In genomic region chr6:119280761-119281160, GRCm38 (mm10) we compare ENCODE assay signal across 9 mouse cellular contexts. TPM values are rescaled to one million over a fixed set of nuclear protein-coding genes. Genes with fewer than 3 reads are reported as not detected.
DNase-seq lines count a peak whose midpoint lies in the region; ATAC-seq lines count a peak whose summit lies in the region.
"Had no signal": no experiment of that assay in that cellular context is flagged by ENCODE, and none has a peak within 500 bp of the region (broad histone marks: within the 10 kb centered on the region; RNA-seq: fewer than 3 reads in every experiment).

No protein-coding gene starts in this region.

- no peak for ATAC-seq in activated CD4-positive, CD25-positive, alpha-beta regulatory T cell, adult 4 months

- DNase-seq in brain, adult 2 months (ENCODE audit: low read depth, low spot score): peak; percentile 93
- peak; percentile 68 for DNase-seq in cerebellum, adult 11 months
- DNase-seq in frontal cortex, postnatal 36 days (ENCODE audit: low spot score in 2 of 2): peak; percentile 59 to 78
- DNase-seq in left cerebral cortex, postnatal 14 days (ENCODE audit: low spot score in 2 of 2): peak; percentile 60 to 66
- no peak for DNase-seq in embryo, embryonic 10 days (ENCODE audit: low spot score)
- DNase-seq in thymus, postnatal 14 days: no peak

- intact Hi-C loops in left cerebral cortex, postnatal 14 days (cut with DNase I): loop anchor here (5.0 kb wide), 1 partner anchor 58 kb away; no protein-coding TSS in a partner anchor

RNA-seq across cellular contexts. Expression of gene Cacna2d4, which starts 44.4 kb away (rescaled TPM):
- 1 to 10 TPM; 1.7 to 3.1 TPM for total RNA-seq in left cerebral cortex, postnatal 14 days (2021)
- 1 to 10 TPM; 6.8 to 7.1 TPM for polyA plus RNA-seq in activated CD4-positive, CD25-positive, alpha-beta regulatory T cell, adult 4 months (2017; shearing (Covaris generic))
- polyA plus RNA-seq: intestine, embryonic 14.5 days had no signal

RNA-seq across cellular contexts. Expression of gene Lrtm2, which starts 49.8 kb away (rescaled TPM):
- total RNA-seq in left cerebral cortex, postnatal 14 days (2021): 10 to 100 TPM; 43.5 to 48.3 TPM
- polyA plus RNA-seq in activated CD4-positive, CD25-positive, alpha-beta regulatory T cell, adult 4 months (2017; shearing (Covaris generic)): not detected
- polyA plus RNA-seq: midbrain, embryonic 11.5 days had no signal

Comparison
In these comparisons a context has a peak if more than half of its experiments do, and no peak if none do; other contexts are left out.
1. DNase-seq: peak in brain, adult 2 months (single experiment), cerebellum, adult 11 months (single experiment), frontal cortex, postnatal 36 days (2 of 2) and left cerebral cortex, postnatal 14 days (2 of 2); none in embryo, embryonic 10 days (single experiment) and thymus, postnatal 14 days (single experiment).